Mouse (Mus musculus) G1E (cell line): ENCODE measurements around the gene Grin1.

ENCODE experiments used
- CTCF ChIP-seq: IDR thresholded peaks from 2 replicates; pipeline ENCODE4 v1.5.1; 2012; ENCODE audit warnings: low read depth, low read length, inconsistent platforms, mixed read lengths
- POLR2AphosphoS5 ChIP-seq: IDR thresholded peaks from 2 replicates; pipeline ENCODE4 v1.6.1; 2012; ENCODE audit warnings: low read depth, low read length, inconsistent platforms; ENCODE audit not compliant: insufficient replicate concordance
- TAL1 ChIP-seq: conservative IDR thresholded peaks from 2 replicates; pipeline ENCODE4 v1.6.1; 2012; ENCODE audit warnings: low read depth, low read length, inconsistent platforms, mixed read lengths

DNA sequence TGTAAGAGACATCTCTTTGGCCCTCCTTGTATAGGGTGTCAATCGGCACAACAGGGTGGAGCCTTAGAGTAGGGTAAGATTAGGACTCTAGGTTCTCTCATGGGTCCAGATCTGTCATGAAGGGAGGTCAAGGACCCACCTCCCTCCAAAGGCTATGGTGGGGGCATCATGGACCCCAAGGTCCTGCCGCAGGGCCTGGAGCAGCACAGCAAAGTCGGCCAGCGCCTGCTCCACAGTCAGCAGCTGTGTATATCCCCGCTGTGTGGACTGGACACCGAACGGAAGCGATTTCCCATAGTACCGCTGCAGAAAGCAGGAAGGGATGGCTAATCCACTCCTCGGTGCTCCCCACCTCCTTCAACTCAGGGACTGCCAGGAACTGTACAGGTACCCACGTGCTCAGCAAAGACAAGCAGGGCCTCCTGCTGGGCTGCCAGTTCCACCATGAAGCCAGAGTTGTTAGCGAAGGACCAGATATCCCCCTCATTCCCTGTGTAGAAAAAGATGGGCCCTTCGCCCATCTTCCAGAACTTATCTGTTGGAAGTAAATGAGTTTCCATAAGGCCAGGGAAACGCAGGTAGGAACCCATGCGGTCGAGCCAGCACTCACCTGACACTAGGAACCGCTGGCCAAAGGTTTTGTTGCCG, 36.6 kb upstream of the Grin1 start:
- TF ChIP-seq CTCF (no peak), TAL1 (no peak), POLR2AphosphoS5 (no peak)
